Mouse (Mus musculus) hindbrain, embryonic 11.5 days (tissue): ENCODE measurements around the gene Smpd2. TPM values are rescaled to one million over a fixed set of nuclear protein-coding genes. Genes with fewer than 3 reads are reported as not detected.

Source experiments
- ATAC-seq: fragments of 200-750 bp; cut with Nextera tagmentation; 2 replicates; pipeline ENCODE4 v1.8.0; 2017; ENCODE audit warnings: mild to moderate bottlenecking, moderate TSS enrichment, moderate library complexity; ENCODE audit not compliant: low FRiP score
- DNase-seq: peaks from one replicate; pipeline ENCODE4 v3.0.0-alpha.2; 2015; ENCODE audit warnings: low spot score
- H3K27ac ChIP-seq: fragments of 300-500 bp; sonication (generic); 2 replicates; pipeline ENCODE4 v1.5.1; 2014; ENCODE audit warnings: mild to moderate bottlenecking, low read depth, low read length
- H3K27me3 ChIP-seq: fragments of 300-500 bp; sonication (generic); 2 replicates; pipeline ENCODE4 v1.6.1; 2014; ENCODE audit warnings: mild to moderate bottlenecking, low read length, moderate library complexity, mixed read lengths; ENCODE audit not compliant: control insufficient read depth, insufficient read depth
- H3K36me3 ChIP-seq: fragments of 300-500 bp; sonication (generic); 2 replicates; pipeline ENCODE4 v1.6.1; 2014; ENCODE audit warnings: mild to moderate bottlenecking, low read length, moderate library complexity, mixed read lengths; ENCODE audit not compliant: control insufficient read depth, insufficient read depth
- H3K4me1 ChIP-seq: fragments of 300-500 bp; sonication (generic); replicated peaks from 2 replicates; pipeline ENCODE4 v1.6.1; 2014; ENCODE audit warnings: low read length, mixed read lengths; ENCODE audit not compliant: control insufficient read depth, insufficient read depth
- H3K4me2 ChIP-seq: fragments of 300-500 bp; sonication (generic); replicated peaks from 2 replicates; pipeline ENCODE4 v1.6.1; 2014; ENCODE audit warnings: mild to moderate bottlenecking, low read depth, low read length
- H3K4me3 ChIP-seq: fragments of 300-500 bp; sonication (generic); 2 replicates; pipeline ENCODE4 v1.5.1; 2014; ENCODE audit warnings: low read depth, low read length
- H3K9ac ChIP-seq: fragments of 300-500 bp; sonication (generic); 2 replicates; pipeline ENCODE4 v1.6.1; 2014; ENCODE audit warnings: low read depth, low read length
- H3K9me3 ChIP-seq: fragments of 300-500 bp; sonication (generic); 2 replicates; pipeline ENCODE4 v1.6.1; 2016; ENCODE audit warnings: low read length; ENCODE audit not compliant: control insufficient read depth
- WGBS: fragments of 180-500 bp; shearing (Covaris S2); extraction: QIAGEN DNeasy Blood & Tissue Kit; methylation state at CpG from one replicate; pipeline ENCODE4 v1.1.7; 2014; 5-methylcytosine and 5-hydroxymethylcytosine counted together
- polyA plus RNA-seq: library from polyadenylated mRNA; unstranded; fragments of >200 nt; fragmentation: Nextera tagmentation; extraction: Ambion mirVana; gene quantifications from 2 replicates; pipeline ENCODE4 v1.2.1, GENCODE M21; 2014

Gene Smpd2
- polyA plus RNA-seq = 45.9 and 47.6 TPM in 2 replicates

DNA sequence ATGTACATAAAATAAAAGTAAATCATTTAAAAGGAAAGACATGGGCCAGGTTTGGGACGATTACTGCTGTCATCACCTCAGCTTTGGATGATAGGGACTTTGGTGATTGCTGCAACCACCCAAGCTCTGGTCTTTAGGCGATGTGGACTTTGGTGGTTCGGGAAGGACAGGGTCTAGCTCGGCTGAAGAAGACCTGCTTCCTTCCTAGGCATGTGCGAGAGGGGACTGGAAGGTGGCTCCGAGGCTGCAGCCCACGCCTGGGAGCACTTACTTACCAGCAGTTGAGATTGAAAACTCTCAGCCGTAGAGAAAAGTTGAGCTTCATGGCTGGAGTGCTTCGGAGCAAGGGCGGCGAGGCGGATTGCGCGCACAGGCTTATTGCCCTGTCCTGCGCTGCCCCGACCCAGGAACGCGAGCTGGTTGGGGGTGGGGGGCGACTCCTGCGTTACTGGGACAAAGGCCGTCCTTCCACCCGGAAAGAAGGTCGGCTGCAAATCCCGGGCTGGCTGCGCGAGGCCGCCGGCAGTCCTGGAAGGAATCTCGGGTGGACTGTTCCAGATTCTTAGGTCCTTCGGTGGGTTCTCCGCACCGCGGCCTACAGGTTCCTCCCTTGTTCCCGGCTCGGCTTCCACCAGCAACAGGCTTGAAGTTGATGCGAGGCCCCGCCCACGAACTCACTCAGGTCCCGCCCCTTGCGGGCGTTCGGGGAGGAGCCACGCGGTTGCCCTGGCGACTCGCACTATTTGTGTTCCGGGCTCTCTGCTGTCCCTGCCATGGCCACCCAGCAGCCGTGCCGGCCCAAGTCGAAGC is at the start of gene Smpd2, which contains the start of gene Ppil6:
Smpd2 (minus strand) TSS at position 662 of the 810 bp plus-strand sequence.
Ppil6 (plus strand) TSS at position 732 of the 810 bp plus-strand sequence.
- 0 out of 2 replicates have a peak, but pooled peaks cover 2% of the 10 kb centered on the region for H3K4me1 ChIP-seq
- DNase-seq (peak; percentile 96), ATAC-seq (peak; percentile 97)
- H3K27me3 ChIP-seq = no peaks in the 10 kb centered on the region
- no peak within 1 kb of the TSS for H3K27ac ChIP-seq
- under 1% methylated on average over 50 of the region's 50 CpGs for WGBS
- H3K36me3 ChIP-seq = 0 out of 2 replicates have a peak, but pooled peaks cover 5% of the 10 kb centered on the region
- peak within 1 kb of the TSS; percentile 68 for H3K9ac ChIP-seq
- peak within 1 kb of the TSS; percentile 68 for H3K4me2 ChIP-seq
- H3K9me3 ChIP-seq = no peaks in the 10 kb centered on the region
- peak within 1 kb of the TSS; percentile 56 for H3K4me3 ChIP-seq

DNA sequence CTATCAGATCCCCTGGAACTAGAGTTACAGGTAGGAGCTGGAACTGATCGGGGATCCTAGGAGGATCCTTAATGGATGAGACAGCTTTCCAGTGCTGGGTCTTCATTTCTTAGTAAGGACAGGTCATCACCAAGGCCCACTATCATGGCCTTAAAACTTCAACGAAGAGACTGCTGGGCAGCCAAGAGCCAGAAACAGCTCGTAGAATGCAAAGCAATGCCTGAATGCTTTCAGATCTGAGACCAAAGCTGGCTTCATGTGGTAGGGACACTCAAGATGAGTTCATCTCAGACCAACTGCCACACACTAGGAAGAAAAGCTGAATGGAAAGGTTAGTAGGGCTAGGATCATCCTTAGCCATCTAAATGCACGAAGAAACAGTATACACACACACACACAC is 48.8 kb upstream of the Smpd2 start:
- 92% methylated on average over 4 of the region's 4 CpGs for WGBS
- H3K4me3 ChIP-seq = no peak overlapping the region
- H3K4me2 ChIP-seq = no peak overlapping the region
- H3K27me3 ChIP-seq = no peaks in the 10 kb centered on the region
- no peak for DNase-seq
- H3K36me3 ChIP-seq = 0 out of 2 replicates have a peak, but pooled peaks cover under 1% of the 10 kb centered on the region
- no peaks in the 10 kb centered on the region for H3K4me1 ChIP-seq
- H3K9me3 ChIP-seq = no peaks in the 10 kb centered on the region
- no peak overlapping the region for H3K27ac ChIP-seq
- H3K9ac ChIP-seq = no peak overlapping the region
- no peak for ATAC-seq

DNA sequence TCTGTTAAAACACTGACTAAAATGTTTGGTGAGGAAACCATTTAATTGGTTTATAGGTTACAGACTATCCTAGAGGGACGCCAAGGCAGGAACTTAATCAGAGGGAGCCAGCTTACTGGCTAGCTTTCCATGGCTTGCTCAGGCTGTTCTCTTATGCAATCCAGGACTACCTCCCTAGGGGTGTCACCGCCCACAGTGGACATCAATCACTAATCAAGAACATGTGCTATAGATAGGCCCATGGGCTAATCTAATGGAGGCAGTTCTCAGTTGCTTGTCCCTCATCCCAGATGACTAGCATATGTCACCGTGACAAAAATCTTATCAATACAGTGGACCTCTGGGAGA is 47.8 kb upstream of the Smpd2 start:
- DNase-seq (no peak), ATAC-seq (no peak)
- Histone ChIP-seq H3K4me3 (no peak overlapping the region), H3K27ac (no peak overlapping the region), H3K36me3 (peaks cover 5% of the 10 kb centered on the region; the same call in 1 of the 2 replicates), H3K4me2 (no peak overlapping the region), H3K27me3 (no peaks in the 10 kb centered on the region), H3K4me1 (no peaks in the 10 kb centered on the region), H3K9ac (no peak overlapping the region), H3K9me3 (no peaks in the 10 kb centered on the region)
- WGBS = 91% methylated on average over 3 of the region's 3 CpGs

DNA sequence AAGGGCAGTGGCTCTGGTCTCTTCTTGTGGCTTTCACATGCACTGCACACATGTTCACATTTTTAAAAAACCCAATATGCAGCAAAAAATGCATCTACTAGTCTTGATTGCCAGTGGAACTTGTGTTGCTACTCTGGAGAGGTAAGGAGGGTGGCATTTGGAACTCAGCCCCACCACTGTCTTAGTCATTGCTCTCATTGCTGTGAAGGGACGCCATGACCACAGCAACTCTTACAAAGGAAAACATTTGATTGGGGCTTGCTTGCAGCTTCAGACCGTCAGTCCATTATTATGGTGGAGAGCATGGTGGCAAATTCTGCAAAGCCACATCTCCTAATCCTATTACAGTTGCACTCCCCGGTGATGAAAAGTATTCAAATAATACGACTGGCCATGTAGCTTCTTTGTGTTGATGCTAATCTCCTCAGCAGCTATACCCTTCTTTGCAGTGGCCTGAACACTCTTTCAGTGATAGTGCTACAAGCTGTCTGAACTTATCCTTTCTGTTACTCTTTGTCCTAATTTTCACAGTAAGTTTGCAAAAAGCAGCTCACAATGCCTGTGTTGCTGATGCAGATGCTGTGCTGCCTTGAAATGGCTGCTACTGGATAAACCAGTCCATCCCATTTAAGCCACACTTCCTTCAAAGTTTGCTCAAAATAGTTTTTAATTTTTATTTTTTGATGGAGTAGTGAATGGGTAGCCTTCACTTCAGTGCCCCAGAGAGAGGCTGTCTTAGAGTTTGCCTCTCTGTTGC is 47.2 kb upstream of the Smpd2 start:
- Histone ChIP-seq H3K4me1 (no peaks in the 10 kb centered on the region), H3K9me3 (no peaks in the 10 kb centered on the region), H3K4me2 (no peak overlapping the region), H3K36me3 (peaks cover 6% of the 10 kb centered on the region; the same call in 1 of the 2 replicates), H3K27me3 (no peaks in the 10 kb centered on the region), H3K4me3 (no peak overlapping the region), H3K27ac (no peak overlapping the region), H3K9ac (no peak overlapping the region)
- no peak for DNase-seq
- 91% methylated on average over 4 of the region's 4 CpGs for WGBS
- no peak for ATAC-seq

DNA sequence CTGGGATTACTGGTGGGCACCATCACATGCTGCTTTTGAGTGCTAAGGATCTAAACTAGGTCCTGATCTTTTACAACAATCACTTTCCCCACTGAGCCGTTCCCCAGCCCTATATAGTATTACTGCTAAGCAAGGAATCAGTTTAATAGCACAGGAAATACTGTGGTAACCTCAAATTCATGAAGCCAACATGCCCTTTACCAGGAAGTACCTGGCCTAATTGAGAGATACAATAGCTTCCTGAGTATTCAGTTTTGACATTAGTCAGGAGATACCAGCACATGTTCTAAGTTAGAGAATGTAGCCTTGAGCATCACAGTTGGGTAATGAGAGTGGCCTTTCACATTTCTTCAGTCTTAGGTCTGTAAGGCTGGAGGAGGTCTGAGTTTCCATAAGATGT is 46.5 kb upstream of the Smpd2 start:
- Histone ChIP-seq H3K27me3 (no peaks in the 10 kb centered on the region), H3K9me3 (no peaks in the 10 kb centered on the region), H3K4me3 (no peak overlapping the region), H3K36me3 (peaks cover 6% of the 10 kb centered on the region; the same call in 1 of the 2 replicates), H3K4me2 (no peak overlapping the region), H3K9ac (no peak overlapping the region), H3K4me1 (no peaks in the 10 kb centered on the region), H3K27ac (no peak overlapping the region)
- ATAC-seq (no peak), DNase-seq (no peak)
- WGBS = 100% methylated on average over 1 of the region's 1 CpGs

DNA sequence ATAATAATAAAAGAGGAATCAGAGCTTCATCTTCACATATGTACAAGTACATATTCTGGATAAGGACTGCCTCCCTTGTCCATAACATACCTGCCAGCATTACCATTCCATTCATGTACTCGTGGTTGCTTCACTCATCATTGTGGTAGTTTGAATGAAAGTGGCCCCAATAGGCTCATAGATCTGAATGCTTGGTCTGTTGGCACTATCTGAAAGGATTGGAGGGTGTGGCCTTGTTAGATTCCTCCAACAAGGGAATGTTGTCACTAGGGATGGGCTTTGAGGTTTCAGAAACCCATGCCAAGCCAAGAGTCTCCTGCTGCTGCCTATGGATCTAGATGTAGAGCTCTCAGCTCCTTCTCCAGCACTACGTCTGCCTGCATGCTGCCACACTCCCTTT is 45.8 kb upstream of the Smpd2 start:
- no peak overlapping the region for H3K4me3 ChIP-seq
- no peak overlapping the region for H3K27ac ChIP-seq
- H3K9ac ChIP-seq = no peak overlapping the region
- no peaks in the 10 kb centered on the region for H3K4me1 ChIP-seq
- WGBS = 91% methylated on average over 2 of the region's 2 CpGs
- no peak overlapping the region for H3K4me2 ChIP-seq
- DNase-seq (no peak), ATAC-seq (no peak)
- H3K36me3 ChIP-seq = peaks cover 6% of the 10 kb centered on the region; the same call in 1 of the 2 replicates
- no peaks in the 10 kb centered on the region for H3K9me3 ChIP-seq
- H3K27me3 ChIP-seq = no peaks in the 10 kb centered on the region

DNA sequence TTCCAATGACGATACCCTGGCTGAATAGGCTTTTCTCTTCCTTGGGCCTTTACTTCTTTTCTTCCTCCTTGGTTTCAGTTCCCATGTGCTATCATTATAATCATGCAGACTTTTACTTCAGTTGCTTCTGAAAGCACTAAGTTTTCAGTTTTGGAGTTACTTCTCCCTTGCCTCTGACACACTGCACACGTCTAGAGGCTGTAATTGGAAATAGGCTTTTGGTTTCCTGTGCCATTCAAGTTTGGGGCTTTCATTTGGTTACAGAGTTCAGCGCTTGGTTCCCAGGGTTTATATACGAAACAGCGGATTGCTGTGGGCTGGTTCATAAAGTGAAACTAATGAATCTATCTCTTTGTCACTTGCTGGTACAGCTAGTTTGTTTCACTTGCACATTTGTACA is 39.8 kb upstream of the Smpd2 start:
- peaks cover 9% of the 10 kb centered on the region; the same call in 1 of the 2 replicates for H3K36me3 ChIP-seq
- no peak overlapping the region for H3K9ac ChIP-seq
- H3K9me3 ChIP-seq = no peaks in the 10 kb centered on the region
- no peaks in the 10 kb centered on the region for H3K27me3 ChIP-seq
- H3K4me1 ChIP-seq = no peaks in the 10 kb centered on the region
- DNase-seq (no peak), ATAC-seq (no peak)
- H3K4me3 ChIP-seq = no peak overlapping the region
- H3K27ac ChIP-seq = no peak overlapping the region
- no peak overlapping the region for H3K4me2 ChIP-seq
- 95% methylated on average over 5 of the region's 5 CpGs for WGBS

DNA sequence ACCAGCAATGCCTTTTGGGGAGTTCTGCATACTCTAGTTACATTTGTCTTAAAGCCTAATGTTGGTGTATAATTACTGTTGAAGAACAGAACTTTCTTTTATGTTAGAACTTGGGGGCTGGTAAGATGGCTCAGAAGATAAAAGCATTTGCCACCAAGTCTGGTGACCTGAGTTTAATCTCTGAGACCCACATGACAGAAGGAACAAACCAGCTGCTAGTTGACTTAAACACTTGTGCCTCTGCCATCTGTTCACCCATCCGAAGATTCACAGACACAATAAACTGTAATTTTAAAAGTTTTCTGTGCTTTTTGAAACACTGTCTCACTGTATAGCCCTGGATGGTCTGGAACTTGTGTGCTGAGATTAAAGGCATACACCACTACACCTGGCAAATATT is 35.5 kb upstream of the Smpd2 start:
- no peaks in the 10 kb centered on the region for H3K27me3 ChIP-seq
- H3K9ac ChIP-seq = no peak overlapping the region
- 0 out of 2 replicates have a peak, but pooled peaks cover 3% of the 10 kb centered on the region for H3K36me3 ChIP-seq
- H3K9me3 ChIP-seq = no peaks in the 10 kb centered on the region
- H3K4me1 ChIP-seq = no peaks in the 10 kb centered on the region; the same call in 1 of the 2 replicates
- no peak overlapping the region for H3K27ac ChIP-seq
- H3K4me3 ChIP-seq = no peak overlapping the region
- no peak for DNase-seq
- WGBS = 76% methylated on average over 1 of the region's 1 CpGs
- H3K4me2 ChIP-seq = no peak overlapping the region
- no peak for ATAC-seq
